Mouse (Mus musculus) CD4-positive, CD25-positive, alpha-beta regulatory T cell, adult 4 months (primary cell): Measurements from ENCODE around the gene Jam3. TPM values are rescaled to one million over a fixed set of nuclear protein-coding genes. Genes with fewer than 3 reads are reported as not detected.

Source experiments
- ATAC-seq: one replicate; pipeline ENCODE4 v1.8.0; 2017
- polyA plus RNA-seq, 2 experiments: library from polyadenylated mRNA; unstranded; fragments of 100-300 nt; shearing (Covaris generic); gene quantifications; one replicate each; pipeline ENCODE4 v1.2.1; 2017

The Jam3 gene
- under 1 TPM; 0.32 to 0.39 TPM for polyA plus RNA-seq

GRCm38 (mm10) chr9:27154763-27155530 is at the start of gene Jam3:
Gene Jam3 (minus strand): TSS chr9:27155421.
- ATAC-seq = no peak

DNA sequence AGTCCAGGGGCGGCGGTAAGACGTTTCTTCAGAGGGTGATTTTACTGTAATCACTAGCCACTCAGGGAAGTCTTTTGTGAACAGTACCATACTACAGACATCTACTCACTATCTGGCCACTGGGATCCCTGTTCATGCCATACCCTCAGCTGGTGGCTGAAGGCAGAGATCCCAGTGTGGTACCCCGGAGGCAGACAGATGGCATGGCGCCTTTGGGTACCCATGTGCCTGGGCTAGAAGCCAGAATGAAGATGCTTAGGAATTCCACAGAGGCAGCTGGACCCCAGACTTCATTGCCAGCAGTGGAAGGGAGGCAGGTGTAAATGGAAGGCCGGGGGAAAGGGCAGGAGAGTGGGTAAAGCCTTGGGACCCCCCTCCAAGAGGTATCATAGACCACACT is 49.0 kb upstream of the Jam3 start:
- ATAC-seq = no peak

- ATAC-seq = no peak
These were observed 47.9 kb upstream of the Jam3 start for GRCm38 (mm10) chr9:27203134-27203533.

DNA sequence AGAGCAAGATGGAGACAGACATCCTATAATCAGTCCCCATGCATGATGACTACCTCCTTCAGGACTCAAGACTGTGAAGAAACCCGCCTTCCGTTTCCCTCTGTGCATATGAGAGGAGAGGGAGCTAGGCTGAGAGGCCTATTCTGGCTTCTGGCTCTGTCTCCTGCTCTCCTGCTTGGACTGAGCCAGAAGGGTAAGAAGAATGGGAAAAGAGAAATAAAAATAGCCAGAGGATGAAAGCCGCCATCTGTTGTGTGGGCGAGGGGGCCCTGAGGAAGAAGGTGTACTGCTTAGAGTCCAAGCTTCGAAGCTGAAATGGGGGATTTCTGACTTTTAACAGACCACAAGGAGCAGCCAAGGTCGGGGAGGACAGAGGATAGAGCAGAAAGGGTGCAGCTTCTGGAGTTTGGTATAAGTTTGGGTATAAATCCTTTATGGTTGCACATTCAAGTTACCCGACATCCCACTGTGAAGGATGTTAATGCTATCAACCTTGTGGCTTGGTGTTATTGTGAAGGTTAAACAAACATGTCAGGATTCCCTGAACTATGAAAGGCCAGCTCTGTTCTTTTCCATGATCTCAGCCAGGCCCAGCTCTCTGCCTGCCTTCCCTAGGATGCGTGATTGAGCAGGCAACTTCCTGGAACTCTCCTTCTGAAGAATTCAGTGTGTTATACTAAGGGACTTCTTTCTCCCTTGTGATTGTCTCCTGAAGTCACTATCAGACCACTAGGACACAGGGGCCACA is 46.4 kb upstream of the Jam3 start:
- no peak for ATAC-seq

- no peak for ATAC-seq
These were observed 38.4 kb upstream of the Jam3 start for GRCm38 (mm10) chr9:27193592-27194080.

- ATAC-seq = no peak
These were observed 37.8 kb upstream of the Jam3 start for GRCm38 (mm10) chr9:27192761-27193591.

- no peak for ATAC-seq
These were observed 37.0 kb upstream of the Jam3 start for GRCm38 (mm10) chr9:27192001-27192760.

- no peak for ATAC-seq
These were observed 36.3 kb upstream of the Jam3 start for GRCm38 (mm10) chr9:27191501-27191981.

DNA sequence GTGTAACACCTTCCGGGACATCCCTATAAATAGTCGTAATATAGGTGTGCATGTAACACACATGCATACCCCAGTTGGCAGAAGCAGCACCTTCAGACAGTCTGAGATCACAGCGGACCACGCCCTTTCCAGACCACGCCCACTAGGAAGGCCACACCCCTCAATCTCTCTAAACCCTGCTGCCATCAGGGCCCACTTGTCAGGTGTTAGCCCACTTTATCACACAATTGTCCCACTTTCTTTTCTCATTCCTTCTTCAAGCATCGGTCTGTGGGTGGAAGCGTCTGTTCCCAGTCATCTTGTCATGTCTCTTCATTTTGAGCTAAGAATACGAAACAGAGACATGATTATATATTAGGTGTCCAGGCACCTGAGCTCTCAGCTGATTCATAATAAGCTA is 35.2 kb upstream of the Jam3 start:
- ATAC-seq = no peak

DNA sequence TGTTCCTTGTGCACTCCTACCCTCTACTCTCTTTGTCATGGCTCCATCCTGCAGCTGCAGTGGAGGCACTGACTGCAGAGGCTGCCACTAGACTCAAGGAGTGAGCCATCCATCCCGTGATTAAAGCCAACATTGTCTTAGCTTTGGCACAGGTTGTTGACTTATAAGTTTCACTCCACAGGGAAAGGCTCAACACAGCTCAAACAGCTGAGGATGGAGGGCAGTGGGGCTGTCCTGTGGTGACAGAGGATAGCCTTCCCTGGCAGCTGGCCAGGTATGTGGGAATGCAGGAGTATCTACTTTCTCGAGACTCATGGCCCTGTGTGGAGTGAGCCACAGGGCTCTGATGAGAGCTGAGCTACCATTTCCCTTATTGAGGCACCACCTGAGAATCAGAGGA is 34.1 kb upstream of the Jam3 start:
- no peak for ATAC-seq

DNA sequence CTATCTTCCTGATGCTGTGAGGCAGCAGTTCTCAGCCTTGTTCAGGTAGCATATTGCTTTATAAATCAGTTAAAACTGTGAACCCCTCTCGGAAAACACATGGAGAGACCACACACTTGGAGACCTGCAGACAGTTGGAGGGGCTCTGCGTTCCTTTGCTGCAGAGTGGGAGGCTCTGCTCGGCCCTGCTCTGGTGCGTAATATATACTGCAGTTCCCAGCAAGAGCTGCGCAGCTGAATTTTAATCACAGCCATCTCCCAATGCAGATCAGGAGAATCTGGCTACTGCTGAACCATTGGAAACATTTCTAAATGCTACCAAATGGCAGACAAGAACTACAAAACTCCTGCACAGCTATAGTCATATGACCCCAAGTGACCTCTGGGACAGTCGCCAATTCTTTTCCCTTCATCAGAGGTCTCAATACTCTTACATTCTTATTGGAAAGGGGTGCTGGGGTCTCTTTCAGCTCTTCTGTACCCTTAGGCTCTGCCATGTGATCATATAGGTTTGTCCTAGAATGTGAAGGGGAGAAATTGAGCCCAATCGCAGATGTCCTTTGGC is 33.5 kb upstream of the Jam3 start:
- no peak for ATAC-seq

GRCm38 (mm10) chr9:27185820-27186219 is 30.6 kb upstream of the Jam3 start:
- no peak for ATAC-seq

DNA sequence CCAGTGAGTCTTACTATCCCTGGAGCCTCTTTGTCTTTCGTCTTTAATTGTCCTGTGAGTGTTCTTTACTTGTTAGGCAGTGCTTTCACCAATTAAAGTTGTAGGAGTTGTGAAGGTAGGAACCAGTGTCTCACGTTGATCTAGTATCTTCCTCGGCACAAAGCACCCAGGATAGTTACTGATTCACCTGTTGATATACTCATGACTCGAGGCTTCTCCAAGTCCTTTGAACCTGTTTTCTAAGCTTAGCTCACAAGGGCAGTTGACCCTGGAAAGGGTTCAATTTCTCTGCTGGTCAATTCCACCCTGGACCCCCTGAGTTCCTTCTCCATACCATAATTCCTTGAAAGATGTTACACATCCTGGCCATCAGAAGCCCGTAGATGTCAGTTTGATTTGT is 26.9 kb upstream of the Jam3 start:
- ATAC-seq = no peak

DNA sequence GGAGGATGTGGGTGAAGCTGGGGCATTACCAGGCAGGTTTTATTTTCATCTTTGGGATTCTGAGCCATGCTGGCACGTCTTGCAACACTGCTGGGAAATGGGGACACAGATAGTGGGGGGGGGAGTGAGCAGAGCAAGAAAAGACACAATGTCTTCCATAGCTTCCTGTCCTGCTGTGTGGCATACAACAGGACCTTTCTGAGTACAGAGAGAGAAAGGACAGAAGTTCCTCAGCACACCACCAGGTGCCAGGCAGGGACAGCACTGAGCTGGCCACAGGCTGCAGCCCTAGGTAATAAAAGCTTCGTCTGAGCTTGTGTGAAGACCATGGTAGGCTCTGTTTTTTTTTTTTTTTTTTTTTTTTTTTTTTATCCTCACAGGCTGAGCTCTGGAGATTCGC is 25.3 kb upstream of the Jam3 start:
- no peak for ATAC-seq

GRCm38 (mm10) chr9:27178935-27179334 is 23.7 kb upstream of the Jam3 start:
- no peak for ATAC-seq

DNA sequence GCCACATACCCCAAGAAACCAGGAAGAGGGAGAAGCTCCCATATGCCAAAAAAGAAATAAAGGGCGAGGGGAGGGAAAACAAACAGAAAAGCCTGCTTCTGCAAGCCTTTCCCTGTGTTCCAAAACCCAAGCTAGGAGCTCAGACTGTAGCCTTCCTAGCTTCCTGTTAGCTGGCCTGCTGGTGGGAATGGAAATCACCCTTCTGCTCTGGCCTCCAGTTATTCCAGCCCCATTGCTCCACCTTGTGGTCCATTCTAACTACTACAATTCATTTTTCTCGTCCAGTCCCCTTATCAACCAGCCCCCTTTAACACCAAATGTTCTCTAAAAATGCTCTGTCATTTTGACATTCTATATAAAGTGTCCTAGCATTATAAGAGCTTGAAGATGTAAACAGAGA is 20.9 kb upstream of the Jam3 start:
- no peak for ATAC-seq

DNA sequence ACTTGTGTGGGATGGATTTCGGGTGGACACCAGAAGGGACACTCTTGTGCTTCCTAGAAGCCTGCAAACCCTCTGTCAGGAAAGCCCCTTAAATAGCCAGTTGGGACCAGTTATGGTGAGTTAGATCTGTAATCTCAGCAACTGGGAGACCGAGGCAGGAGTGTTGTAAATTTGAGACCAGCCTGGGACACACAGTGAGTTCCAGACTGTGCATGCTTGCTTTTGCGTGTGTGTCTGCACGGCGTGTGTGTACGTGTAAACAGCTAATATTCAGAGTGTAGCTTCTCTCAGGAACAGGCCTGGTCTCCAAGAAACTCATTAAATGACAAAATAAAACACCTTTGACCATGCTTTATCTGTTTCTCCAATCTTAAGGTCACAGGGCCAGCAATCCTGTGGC is 20.5 kb upstream of the Jam3 start:
- no peak for ATAC-seq

GRCm38 (mm10) chr9:27175241-27175640 is 20.0 kb upstream of the Jam3 start:
- no peak for ATAC-seq

- no peak for ATAC-seq
These were observed 18.9 kb upstream of the Jam3 start for GRCm38 (mm10) chr9:27174079-27174478.

- no peak for ATAC-seq
These were observed 18.4 kb upstream of the Jam3 start for GRCm38 (mm10) chr9:27173646-27174045.

- no peak for ATAC-seq
These were observed 17.6 kb upstream of the Jam3 start for GRCm38 (mm10) chr9:27172839-27173238.

GRCm38 (mm10) chr9:27170726-27171125 is 15.5 kb upstream of the Jam3 start:
- ATAC-seq = no peak
